8 mouse cellular contexts compared by ENCODE assay signal in the genomic region with DNA sequence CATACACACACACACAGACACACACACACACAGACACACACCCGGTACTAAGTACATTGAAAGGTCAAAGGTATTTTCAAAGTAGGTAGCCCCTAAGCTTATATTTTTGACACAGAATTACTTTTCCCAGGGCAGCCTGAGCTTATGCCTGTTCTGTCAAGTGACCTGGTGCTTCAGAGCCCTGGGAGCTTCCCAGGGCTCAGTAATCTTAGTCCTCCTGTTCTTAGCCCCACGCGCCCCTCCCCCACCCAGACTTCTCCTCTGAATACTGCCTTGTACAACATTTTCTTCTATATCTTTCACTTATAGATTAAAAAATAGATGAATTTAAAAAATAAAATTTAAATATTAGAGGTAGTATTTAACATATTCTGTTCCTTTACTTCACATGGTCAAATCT. TPM values are rescaled to one million over a fixed set of nuclear protein-coding genes. Genes with fewer than 3 reads are reported as not detected.
DNase-seq lines count a peak whose midpoint lies in the region; ATAC-seq lines count a peak whose summit lies in the region.
"Had no signal": no experiment of that assay in that cellular context is flagged by ENCODE, and none has a peak within 500 bp of the region (broad histone marks: within the 10 kb centered on the region; RNA-seq: fewer than 3 reads in every experiment).

No protein-coding gene starts in this region.

- H3K4me3 ChIP-seq in hindbrain, embryonic 12.5 days: peak overlapping the region; percentile 39
- H3K4me3 ChIP-seq in midbrain, embryonic 12.5 days: peak overlapping the region; percentile 46

- no peaks in the 10 kb centered on the region for H3K9me3 ChIP-seq in hindbrain, embryonic 12.5 days (replicated peaks)
- H3K9me3 ChIP-seq in midbrain, embryonic 12.5 days: no peaks in the 10 kb centered on the region

- no peak for ATAC-seq in hindbrain, embryonic 12.5 days (ENCODE audit: low FRiP score)
- ATAC-seq in midbrain, embryonic 12.5 days (ENCODE audit: low FRiP score, low read depth): 0 out of 2 replicates have a peak, but pooled peaks have one; percentile 10
- no peak for ATAC-seq in megakaryocyte-erythroid progenitor cell, adult 5-6 weeks (replicated peaks; ENCODE audit: low FRiP score, low TSS enrichment, poor library complexity, severe bottlenecking)

- DNase-seq in MN1 (ENCODE audit: low spot score): peak; percentile 85
- peak; percentile 86 for DNase-seq in Muller cell, postnatal 12 days (ENCODE audit: inconsistent ontology term)
- DNase-seq in frontal cortex, adult 2 months (ENCODE audit: extremely low spot score in 1 of 2, low spot score in 1 of 2): no peak
- DNase-seq in urinary bladder, postnatal 36 days (ENCODE audit: low spot score in 2 of 2): no peak

- peak overlapping the region; percentile 68 for H3K9ac ChIP-seq in hindbrain, embryonic 12.5 days
- peak overlapping the region; percentile 54 for H3K9ac ChIP-seq in midbrain, embryonic 12.5 days (replicated peaks)

- H3K27me3 ChIP-seq in hindbrain, embryonic 12.5 days: no peaks in the 10 kb centered on the region; the same call in 1 of the 2 replicates
- 0 out of 2 replicates have a peak, but pooled peaks cover 9% of the 10 kb centered on the region for H3K27me3 ChIP-seq in midbrain, embryonic 12.5 days

- WGBS in hindbrain, embryonic 12.5 days: 18% methylated on average over 3 of the region's 3 CpGs
- WGBS in midbrain, embryonic 12.5 days: 5% methylated on average over 3 of the region's 3 CpGs

- H3K4me2 ChIP-seq in hindbrain, embryonic 12.5 days (replicated peaks): peak overlapping the region; percentile 26; the same call in 1 of the 2 replicates
- peak overlapping the region; percentile 42 for H3K4me2 ChIP-seq in midbrain, embryonic 12.5 days (replicated peaks)

- peaks cover 8% of the 10 kb centered on the region for H3K4me1 ChIP-seq in hindbrain, embryonic 12.5 days
- peaks cover 21% of the 10 kb centered on the region for H3K4me1 ChIP-seq in midbrain, embryonic 12.5 days

- peak overlapping the region; percentile 79 for H3K27ac ChIP-seq in hindbrain, embryonic 12.5 days
- H3K27ac ChIP-seq in midbrain, embryonic 12.5 days (replicated peaks): peak overlapping the region; percentile 49

- H3K36me3 ChIP-seq in hindbrain, embryonic 12.5 days: no peaks in the 10 kb centered on the region
- H3K36me3 ChIP-seq in midbrain, embryonic 12.5 days: no peaks in the 10 kb centered on the region

RNA-seq across cellular contexts. Expression of a gene that starts 3.6 kb away (rescaled TPM):
- 222 and 302 TPM in 2 replicates for polyA plus RNA-seq in hindbrain, embryonic 12.5 days (2016; fragmentation: Nextera tagmentation; extraction: Ambion mirVana)
- 120 and 138 TPM in 2 replicates for polyA plus RNA-seq in midbrain, embryonic 12.5 days (2016; fragmentation: Nextera tagmentation; extraction: Ambion mirVana)
- polyA plus RNA-seq in frontal cortex, adult 2 months (2012; rRNA removed): 0.04 TPM in 2 replicates
- not detected in 2 replicates for total RNA-seq in megakaryocyte-erythroid progenitor cell, adult 5-6 weeks (2014; fragmentation: Nextera tagmentation)
- not detected in 2 replicates for total RNA-seq in megakaryocyte-erythroid progenitor cell, adult 5-6 weeks (2017)
- total RNA-seq: liver, adult 2 months had no signal

Comparison
In these comparisons a context has a peak if more than half of its experiments do, and no peak if none do; other contexts are left out.
1. DNase-seq: peak in MN1 (single experiment) and Muller cell, postnatal 12 days (single experiment); none in frontal cortex, adult 2 months (0 of 2) and urinary bladder, postnatal 36 days (0 of 2).
2. RNA of a gene that starts 3.6 kb away (polyA plus RNA-seq): 222 to 302 TPM in hindbrain, embryonic 12.5 days and 120 to 138 TPM in midbrain, embryonic 12.5 days; 0.04 TPM in frontal cortex, adult 2 months; every median in the first group is over 100 times any median in the second.